Mouse (Mus musculus): ENCODE data around the gene Tnfrsf11a.
A peak's percentile ranks its signal among the peaks of the same experiment; 100 is the strongest.

Tnfrsf11a gene

GRCm38 (mm10) chr1:105827786-105828345 is 47.3 kb downstream of the Tnfrsf11a start:
- no peak for DNase-seq (ENCODE audit: low spot score)

GRCm38 (mm10) chr1:105829171-105829570 is 48.7 kb downstream of the Tnfrsf11a start:
- no peak for DNase-seq (ENCODE audit: low spot score)

- DNase-seq (ENCODE audit: low spot score), result no peak
These were observed 52.3 kb downstream of the Tnfrsf11a start for GRCm38 (mm10) chr1:105832784-105833183.

GRCm38 (mm10) chr1:105842950-105843349 is 62.4 kb downstream of the Tnfrsf11a start:
- no peak for DNase-seq (ENCODE audit: low spot score)

GRCm38 (mm10) chr1:105843386-105843785 is 62.9 kb downstream of the Tnfrsf11a start:
- no peak for DNase-seq (ENCODE audit: low spot score)

- no peak for DNase-seq (ENCODE audit: low spot score)
These were observed 63.3 kb downstream of the Tnfrsf11a start for GRCm38 (mm10) chr1:105843856-105844255.

GRCm38 (mm10) chr1:105844341-105845006 is 64.0 kb downstream of the Tnfrsf11a start:
- no peak for DNase-seq (ENCODE audit: low spot score)

GRCm38 (mm10) chr1:105846431-105846830 is 65.9 kb downstream of the Tnfrsf11a start:
- no peak for DNase-seq (ENCODE audit: low spot score)

- no peak for DNase-seq (ENCODE audit: low spot score)
These were observed 68.3 kb downstream of the Tnfrsf11a start for GRCm38 (mm10) chr1:105848806-105849205.

GRCm38 (mm10) chr1:105851341-105851740 is 70.8 kb downstream of the Tnfrsf11a start:
- DNase-seq (ENCODE audit: low spot score), result no peak

- no peak for DNase-seq (ENCODE audit: low spot score)
These were observed 79.2 kb downstream of the Tnfrsf11a start for GRCm38 (mm10) chr1:105859740-105860139.

GRCm38 (mm10) chr1:105876589-105876988 is 96.1 kb downstream of the Tnfrsf11a start:
- no peak for DNase-seq (ENCODE audit: low spot score)

GRCm38 (mm10) chr1:105877808-105878207 is 97.3 kb downstream of the Tnfrsf11a start:
- no peak for DNase-seq (ENCODE audit: low spot score)

GRCm38 (mm10) chr1:105878416-105878815 is 97.9 kb downstream of the Tnfrsf11a start:
- DNase-seq (ENCODE audit: low spot score), result no peak

- DNase-seq (ENCODE audit: low spot score), result no peak
These were observed 100.2 kb downstream of the Tnfrsf11a start for GRCm38 (mm10) chr1:105880555-105881304.

GRCm38 (mm10) chr1:105881466-105881865 is 100.9 kb downstream of the Tnfrsf11a start:
- no peak for DNase-seq (ENCODE audit: low spot score)

GRCm38 (mm10) chr1:105883498-105883897 is 103.0 kb downstream of the Tnfrsf11a start:
- DNase-seq (ENCODE audit: low spot score), result no peak

- no peak for DNase-seq (ENCODE audit: low spot score)
These were observed 104.6 kb downstream of the Tnfrsf11a start for GRCm38 (mm10) chr1:105885101-105885500.

- DNase-seq (ENCODE audit: low spot score), result no peak
These were observed 105.1 kb downstream of the Tnfrsf11a start for GRCm38 (mm10) chr1:105885575-105885974.

- no peak for DNase-seq (ENCODE audit: low spot score)
These were observed 105.8 kb downstream of the Tnfrsf11a start for GRCm38 (mm10) chr1:105886358-105886757.

- peak; percentile 83 for DNase-seq (ENCODE audit: low spot score)
These were observed 110.7 kb downstream of the Tnfrsf11a start for GRCm38 (mm10) chr1:105891032-105891725.

- no peak for DNase-seq (ENCODE audit: low spot score)
These were observed 114.5 kb downstream of the Tnfrsf11a start for GRCm38 (mm10) chr1:105895019-105895418.
